Mouse (Mus musculus): ENCODE results near the gene Olfr573-ps1.

The Olfr573-ps1 gene

DNA sequence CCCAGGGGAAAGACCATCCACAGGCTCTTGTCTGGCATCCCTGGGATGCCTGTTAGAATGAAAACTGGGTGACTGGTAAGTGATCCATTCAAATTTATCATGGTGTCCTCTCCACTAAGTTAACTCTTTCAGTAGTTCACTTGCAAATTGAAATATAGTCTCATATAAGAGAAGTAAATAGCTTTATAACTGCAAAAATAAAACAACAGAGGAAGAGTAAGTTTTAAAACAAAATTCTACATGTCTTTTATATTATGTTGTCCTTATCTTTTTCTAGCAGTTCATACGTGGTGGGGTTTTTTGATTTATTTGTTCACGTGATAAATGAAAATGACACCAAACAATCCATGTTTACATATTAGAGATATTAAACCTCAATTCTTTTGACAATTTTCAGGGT lies at the start of gene Olfr573-ps1:
Olfr573-ps1 (minus strand) TSS at position 101 of the 400 bp plus-strand sequence.
- DNase-seq (ENCODE audit: low spot score): no peak

DNA sequence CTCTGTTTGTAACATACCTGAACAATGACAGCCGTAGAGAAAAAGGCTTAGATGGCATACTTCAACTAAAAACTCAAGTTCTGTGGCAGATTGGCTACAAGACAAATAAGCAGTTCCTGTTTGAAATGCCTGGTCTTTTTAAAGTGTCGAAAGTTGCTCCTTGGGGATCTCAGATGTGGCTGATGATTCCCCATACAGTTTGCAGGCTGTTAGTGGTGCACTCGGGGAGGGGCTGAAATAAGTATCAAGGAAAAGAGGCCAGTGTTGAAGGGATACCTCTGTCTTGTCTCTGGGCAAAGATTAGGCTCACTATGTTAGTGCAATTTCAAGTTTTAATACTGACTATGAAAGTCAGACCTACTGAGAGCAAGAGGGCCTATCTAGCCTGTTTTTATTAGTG lies 46.8 kb upstream of the Olfr573-ps1 start, which contains the start of gene Olfr578:
Olfr578 (minus strand) TSS at position 101 of the 400 bp plus-strand sequence.
- DNase-seq (ENCODE audit: low spot score): no peak

DNA sequence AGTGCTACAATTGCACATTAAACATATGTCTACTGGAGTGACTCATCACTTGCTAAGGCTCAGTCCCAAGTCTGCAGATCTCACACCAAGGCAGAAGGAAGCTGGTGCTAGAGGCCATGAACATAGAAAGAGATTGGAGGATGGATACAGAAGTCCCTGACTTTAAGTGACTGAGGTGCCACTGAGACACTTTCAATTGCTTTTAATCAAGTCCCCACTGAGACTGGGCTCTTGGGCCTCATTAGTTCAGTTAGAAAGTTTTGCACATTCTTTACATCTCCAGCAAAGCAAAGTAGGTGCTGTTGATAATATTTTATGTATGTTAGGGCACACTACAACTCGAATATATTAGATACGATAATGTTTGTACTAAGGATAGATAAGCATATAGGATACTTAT lies 33.5 kb upstream of the Olfr573-ps1 start, which contains the start of gene Olfr577:
Olfr577 (minus strand) TSS at position 101 of the 400 bp plus-strand sequence.
- no peak for DNase-seq (ENCODE audit: low spot score)

DNA sequence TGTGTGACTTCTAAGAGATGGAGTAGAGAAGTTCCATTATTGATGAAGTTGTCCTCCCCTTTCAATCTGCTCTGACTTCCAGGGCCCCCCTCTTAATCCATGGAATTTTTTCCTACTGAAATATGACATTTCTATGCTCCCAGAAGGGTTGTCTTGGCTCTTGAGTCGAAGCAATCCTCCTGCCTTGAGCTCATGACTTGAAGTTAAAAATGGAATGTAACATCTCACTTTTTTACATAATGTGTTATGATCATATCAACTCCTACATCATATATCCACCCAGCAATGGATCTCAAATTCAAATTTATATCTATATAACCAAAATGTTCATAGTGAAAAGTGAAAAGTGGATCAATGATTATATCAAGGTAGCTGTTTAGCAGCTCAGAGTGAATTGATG lies 32.0 kb upstream of the Olfr573-ps1 start:
- no peak for DNase-seq (ENCODE audit: low spot score)

DNA sequence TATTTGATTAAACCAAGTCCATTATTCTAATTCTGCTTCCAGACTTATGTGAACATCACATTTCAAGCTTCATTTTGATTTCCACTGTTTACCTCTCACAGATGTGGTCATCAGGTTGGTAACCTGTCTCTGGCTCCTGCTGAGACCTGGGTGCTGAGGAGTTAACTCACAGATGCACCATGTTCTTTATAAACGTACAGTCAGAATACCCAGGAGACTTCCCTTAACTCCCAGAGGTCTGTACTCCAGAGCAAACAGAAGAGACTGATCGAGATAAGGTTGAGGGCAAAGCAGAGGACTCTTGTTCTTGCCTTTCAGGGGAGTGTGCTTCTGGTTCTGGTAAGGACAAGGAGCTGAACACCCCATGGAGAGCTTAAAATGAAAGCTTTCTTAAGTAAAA lies 20.0 kb upstream of the Olfr573-ps1 start, which contains the start of gene Olfr576:
Olfr576 (plus strand) TSS at position 301 of the 400 bp plus-strand sequence.
- no peak for DNase-seq (ENCODE audit: low spot score)

DNA sequence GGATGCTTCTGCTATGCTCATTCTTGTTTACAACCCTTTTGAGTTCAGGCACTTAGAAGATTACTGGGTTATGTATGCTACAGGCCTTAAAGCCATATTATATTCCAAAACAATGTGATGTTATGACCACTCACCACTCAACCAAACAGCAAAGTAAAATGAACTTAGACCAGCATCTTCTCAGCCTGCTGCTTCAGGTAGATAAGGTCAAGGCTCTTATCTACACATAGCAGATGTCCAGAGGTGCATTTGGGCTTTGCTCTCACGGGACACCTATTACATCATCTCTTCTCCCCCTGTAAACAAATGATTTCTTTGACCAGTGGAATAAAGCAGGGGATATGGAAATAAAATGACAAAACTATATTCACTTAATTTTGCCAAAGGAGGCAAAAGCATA lies 16.2 kb upstream of the Olfr573-ps1 start, which contains the start of gene Olfr575:
Olfr575 (minus strand) TSS at position 183 of the 400 bp plus-strand sequence.
- no peak for DNase-seq (ENCODE audit: low spot score)

DNA sequence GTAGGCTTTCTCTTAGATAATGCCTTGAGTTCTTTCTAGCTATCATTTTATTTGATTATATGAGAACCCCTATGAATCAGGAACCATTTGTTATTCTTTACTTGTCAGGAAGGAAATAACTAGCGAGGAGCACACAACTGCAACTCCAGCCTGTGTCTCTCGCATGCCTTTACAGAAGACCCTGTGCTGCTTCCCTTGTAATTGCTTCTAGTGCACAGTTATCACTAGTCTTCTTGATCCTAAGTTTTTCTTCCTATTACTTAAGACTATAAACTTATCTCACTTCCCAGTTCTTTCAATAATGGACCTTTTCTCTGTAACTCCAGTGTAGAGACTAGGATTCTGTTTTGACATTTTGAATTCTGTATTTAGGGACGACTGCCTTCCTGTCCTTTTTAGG lies 15.8 kb upstream of the Olfr573-ps1 start:
- DNase-seq (ENCODE audit: low spot score): no peak

DNA sequence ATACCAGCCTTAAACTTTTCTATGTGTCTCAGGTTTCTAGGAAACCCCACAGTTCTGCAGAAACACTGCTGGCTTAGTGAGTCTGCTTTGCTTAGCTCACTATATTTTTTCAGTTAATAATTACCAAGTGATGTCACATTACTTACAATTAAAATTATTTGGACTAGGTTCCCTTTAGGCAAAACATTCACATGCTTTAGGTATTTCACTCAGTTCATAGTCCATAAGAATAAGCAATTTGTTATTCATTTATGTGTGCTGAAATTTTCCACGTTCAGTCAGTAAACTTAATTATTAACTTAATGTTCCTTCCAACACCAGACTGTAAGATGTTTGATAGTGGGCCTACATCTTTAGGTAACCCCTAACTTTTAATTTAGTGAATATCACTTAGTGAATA lies 8.4 kb upstream of the Olfr573-ps1 start:
- DNase-seq (ENCODE audit: low spot score): no peak

DNA sequence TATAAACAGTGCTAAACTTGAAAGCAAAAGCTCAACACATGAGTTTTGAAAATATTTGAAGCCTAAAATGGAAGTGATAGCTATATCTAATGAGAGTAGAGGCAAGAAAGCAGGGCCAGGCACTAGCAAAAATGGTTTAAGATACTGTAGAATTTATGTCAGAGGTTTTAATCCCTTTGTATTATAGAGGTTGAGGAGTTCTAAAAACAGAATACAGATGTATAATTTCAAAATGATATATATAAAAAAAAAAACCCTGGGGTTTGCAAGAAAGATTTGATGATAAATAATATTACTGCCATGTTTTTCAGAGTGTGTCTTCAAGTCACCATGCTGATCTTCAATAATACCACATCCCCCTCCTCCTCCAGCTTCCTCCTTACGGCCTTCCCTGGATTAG lies 5.8 kb upstream of the Olfr573-ps1 start, which contains the start of gene Olfr574:
Olfr574 (plus strand) TSS at position 301 of the 400 bp plus-strand sequence.
- DNase-seq (ENCODE audit: low spot score): no peak

DNA sequence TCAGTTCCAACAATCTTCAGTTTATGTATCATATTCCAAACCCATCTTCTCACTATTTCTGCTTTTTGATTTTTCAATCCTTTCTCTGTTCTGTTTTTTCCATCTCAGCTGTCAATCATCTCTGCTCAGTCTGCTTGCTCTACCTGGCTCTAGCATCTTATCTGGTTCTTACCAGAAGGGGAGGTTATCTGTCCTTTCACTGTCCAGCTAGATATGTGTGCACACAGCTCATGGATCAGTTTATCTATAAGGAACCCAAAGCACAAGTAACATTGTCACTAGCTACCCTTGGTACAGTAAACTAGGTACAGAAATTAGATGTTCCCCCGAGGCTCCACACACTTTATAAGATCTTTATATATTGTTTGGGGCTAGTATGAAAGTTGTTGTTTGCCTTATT lies 1.0 kb upstream of the Olfr573-ps1 start:
- no peak for DNase-seq (ENCODE audit: low spot score)

DNA sequence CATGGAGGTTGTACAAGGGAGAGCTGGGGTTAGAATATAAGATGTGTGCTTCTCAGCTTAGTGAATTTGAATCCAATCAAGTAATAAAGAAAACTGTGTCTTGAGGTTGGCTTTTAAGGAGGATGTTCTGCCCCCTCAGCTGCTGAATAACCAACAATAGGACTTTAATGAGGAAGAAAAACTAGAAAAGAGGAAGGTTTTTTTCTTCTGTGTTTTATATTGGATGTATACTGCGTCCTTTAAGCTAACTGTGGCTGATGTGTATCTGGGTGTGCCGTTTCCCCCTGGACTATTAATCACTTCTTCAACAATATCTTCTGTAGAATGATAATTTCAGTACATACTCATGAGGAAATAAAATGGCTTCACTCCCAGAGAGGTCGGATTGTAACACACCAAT lies 15.3 kb downstream of the Olfr573-ps1 start:
- no peak for DNase-seq (ENCODE audit: low spot score)

DNA sequence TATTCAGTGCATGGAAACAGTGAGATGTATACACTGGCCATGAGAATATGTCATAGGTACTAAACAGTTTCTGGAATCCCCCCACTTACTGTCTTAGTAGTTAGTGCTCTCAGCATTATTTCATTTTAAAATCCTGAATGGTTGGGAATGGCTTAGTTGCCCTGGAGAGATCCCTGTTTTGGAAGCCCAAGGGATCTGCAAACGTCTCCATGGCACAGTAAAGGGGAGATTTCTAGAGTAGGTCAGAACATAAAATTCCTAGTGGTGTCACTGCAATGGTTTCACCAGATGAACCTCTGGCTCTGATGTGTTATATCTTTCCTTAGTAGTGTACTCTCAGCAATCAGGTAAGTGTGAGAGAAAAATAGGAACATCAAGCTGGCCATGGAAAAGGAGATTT lies 18.3 kb downstream of the Olfr573-ps1 start, which contains the start of gene Olfr572:
Olfr572 (plus strand) TSS at position 301 of the 400 bp plus-strand sequence.
- no peak for DNase-seq (ENCODE audit: low spot score)

DNA sequence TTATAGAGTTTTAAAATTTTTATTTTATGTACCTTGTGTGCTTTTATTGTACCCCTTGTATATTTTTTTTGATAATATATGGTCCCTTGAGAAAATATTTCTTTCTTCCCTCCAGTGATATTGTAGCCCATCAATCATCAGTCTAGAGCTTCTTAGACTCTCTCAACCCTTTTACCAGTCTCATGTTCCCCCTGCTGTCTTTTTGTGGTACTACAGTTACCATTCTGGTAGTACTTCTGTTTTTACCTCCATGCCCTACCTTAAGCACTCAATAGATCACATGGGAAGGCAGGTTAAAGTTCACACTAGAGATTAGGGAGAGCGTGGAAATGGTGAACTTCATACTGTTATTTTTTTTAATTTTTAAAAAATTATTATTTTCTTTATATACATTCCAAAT lies 22.7 kb downstream of the Olfr573-ps1 start:
- DNase-seq (ENCODE audit: low spot score): no peak

DNA sequence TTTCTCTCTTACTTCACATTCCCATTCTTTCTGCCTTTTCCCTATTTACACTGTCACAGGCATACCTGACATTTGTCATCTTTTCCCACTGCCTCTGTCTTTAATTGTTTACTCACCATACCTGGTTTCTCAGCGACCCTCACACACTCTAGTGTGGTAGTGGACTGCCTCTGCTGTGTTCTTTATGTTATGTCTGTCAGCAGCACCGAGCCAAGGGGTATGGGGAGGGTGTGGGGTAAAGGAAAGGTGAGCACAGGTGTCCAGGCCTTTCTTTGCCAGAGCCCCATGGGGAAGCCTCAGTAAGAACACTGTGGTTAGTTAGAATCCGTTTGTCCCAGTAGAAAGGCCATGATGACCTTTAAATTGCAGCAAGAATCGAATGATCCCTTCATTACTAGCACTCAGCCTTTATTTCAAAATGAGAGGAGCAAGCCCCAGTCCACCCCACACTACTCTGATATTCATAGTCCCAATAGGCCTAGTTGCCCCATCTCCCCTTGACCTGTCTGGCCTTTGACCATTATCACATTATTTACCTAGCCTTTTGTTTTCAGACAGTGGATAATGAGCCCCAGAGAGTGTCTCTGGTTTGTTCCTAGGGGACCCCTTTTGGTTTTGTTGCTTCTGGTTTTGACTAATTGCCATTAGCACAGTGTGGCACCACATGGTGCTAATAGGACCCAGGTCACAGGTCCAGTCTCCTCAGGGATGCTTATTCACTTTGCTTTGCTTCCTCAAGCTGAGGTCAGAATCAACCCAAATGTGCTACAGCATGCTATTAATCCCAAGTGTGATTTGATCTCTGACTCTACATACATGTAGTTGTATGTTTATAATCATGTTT lies 25.1 kb downstream of the Olfr573-ps1 start, which contains the start of gene Olfr571:
Olfr571 (minus strand) TSS at position 505 of the 844 bp plus-strand sequence.
- DNase-seq (ENCODE audit: low spot score): no peak

DNA sequence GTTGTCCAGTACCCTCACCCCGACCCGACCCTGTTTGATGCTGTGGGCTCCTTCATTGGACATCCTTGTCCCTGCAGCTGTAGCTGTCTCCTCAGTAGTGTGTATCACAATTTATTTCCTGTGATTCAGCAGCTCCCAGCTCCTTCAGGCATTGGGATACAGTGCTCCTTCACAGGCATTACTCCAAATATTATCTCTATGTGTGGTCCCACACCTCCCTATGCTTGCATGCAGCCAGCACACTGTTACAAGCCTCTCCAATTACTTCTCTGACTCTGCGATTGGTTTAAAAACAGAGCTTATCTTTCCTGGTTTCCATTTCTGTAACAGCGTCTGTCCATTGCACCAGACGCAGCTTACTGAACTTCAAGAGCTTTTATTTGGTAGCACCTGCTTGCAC lies 26.0 kb downstream of the Olfr573-ps1 start:
- DNase-seq (ENCODE audit: low spot score): no peak

DNA sequence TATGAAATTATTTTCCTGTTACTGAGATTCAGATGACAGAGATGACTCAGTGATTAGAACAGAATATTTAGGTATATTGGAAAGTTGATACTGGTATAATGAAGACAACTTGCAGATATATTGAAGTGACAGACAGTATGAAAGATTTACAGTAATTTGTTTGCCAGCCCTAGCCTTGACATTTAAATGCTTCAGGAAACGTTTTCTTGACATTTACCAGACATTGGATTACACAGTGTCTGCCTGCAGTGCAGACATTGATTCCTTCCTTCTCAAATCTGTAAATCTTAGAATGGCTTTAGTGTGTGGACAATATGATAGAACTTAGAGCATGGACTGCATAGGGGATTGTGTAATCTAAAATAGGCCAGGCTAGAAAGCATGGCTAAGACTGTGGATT lies 27.1 kb downstream of the Olfr573-ps1 start:
- DNase-seq (ENCODE audit: low spot score): no peak

All from T-cell, adult 2 months (primary cell).